Mouse (Mus musculus) liver, adult 2 months (tissue): Measurements from ENCODE around the gene Shoc2.

Source experiments
- CTCF ChIP-seq: fragments of 200-500 bp; IDR thresholded peaks from 2 replicates; pipeline ENCODE4 v1.5.1; 2011; ENCODE audit warnings: low read depth, low read length, control low read depth
- POLR2A ChIP-seq: fragments of 200-500 bp; IDR thresholded peaks from 2 replicates; pipeline ENCODE4 v1.6.1; 2011; ENCODE audit warnings: low read length, control low read depth; ENCODE audit not compliant: insufficient read depth; ENCODE audit errors: extremely low read depth

- TF ChIP-seq CTCF = no peak
- TF ChIP-seq POLR2A = no peak
Measured at GRCm38 (mm10) chr19:54070521-54070920, 126.4 kb downstream of the Shoc2 start.
